Mouse (Mus musculus) 3T3-L1 (cell line): ENCODE measurements around the gene Perm1.

Source experiments
- DNase-seq: peaks from one replicate; pipeline ENCODE4 v3.0.0-alpha.2; 2015; ENCODE audit warnings: low read depth, low spot score

The Perm1 gene

GRCm38 (mm10) chr4:156200623-156201475 lies 14.8 kb upstream of the Perm1 start, which contains the start of gene Isg15:
Isg15 (minus strand) TSS chr4:156200818.
- DNase-seq: peak; percentile 63

GRCm38 (mm10) chr4:156202462-156202893 lies 13.2 kb upstream of the Perm1 start:
- DNase-seq: no peak

- DNase-seq: no peak
These were observed 12.7 kb upstream of the Perm1 start, which contains the start of gene AW011738 for GRCm38 (mm10) chr4:156203001-156203412. AW011738 (plus strand) TSS chr4:156203304.

- no peak for DNase-seq
These were observed 12.1 kb upstream of the Perm1 start for GRCm38 (mm10) chr4:156203413-156204131.

- no peak for DNase-seq
These were observed 6.8 kb upstream of the Perm1 start for GRCm38 (mm10) chr4:156208872-156209271.

- no peak for DNase-seq
These were observed 5.6 kb upstream of the Perm1 start for GRCm38 (mm10) chr4:156209963-156210635.

- no peak for DNase-seq
These were observed 2.5 kb upstream of the Perm1 start for GRCm38 (mm10) chr4:156213134-156213533.

GRCm38 (mm10) chr4:156216196-156216595 lies 528 bp downstream of the Perm1 start:
- no peak for DNase-seq

- DNase-seq: no peak
These were observed 1.5 kb downstream of the Perm1 start for GRCm38 (mm10) chr4:156217022-156217669.

GRCm38 (mm10) chr4:156217838-156218237 lies 2.2 kb downstream of the Perm1 start:
- DNase-seq: no peak

- DNase-seq: no peak
These were observed 4.3 kb downstream of the Perm1 start for GRCm38 (mm10) chr4:156219936-156220335.

GRCm38 (mm10) chr4:156224276-156224675 lies 8.6 kb downstream of the Perm1 start:
- DNase-seq: no peak

GRCm38 (mm10) chr4:156227752-156228392 lies 12.2 kb downstream of the Perm1 start:
- DNase-seq: peak; percentile 65

GRCm38 (mm10) chr4:156228393-156229024 lies 12.8 kb downstream of the Perm1 start:
- peak; percentile 88 for DNase-seq

- no peak for DNase-seq
These were observed 18.4 kb downstream of the Perm1 start for GRCm38 (mm10) chr4:156234021-156234501.

- peak; percentile 50 for DNase-seq
These were observed 19.1 kb downstream of the Perm1 start, which contains the start of gene Plekhn1 for GRCm38 (mm10) chr4:156234701-156235213. Plekhn1 (minus strand) TSS chr4:156234857.

GRCm38 (mm10) chr4:156235360-156235770 lies 19.7 kb downstream of the Perm1 start:
- DNase-seq: peak; percentile 76

- peak; percentile 85 for DNase-seq
These were observed 20.3 kb downstream of the Perm1 start, which contains the start of gene Noc2l for GRCm38 (mm10) chr4:156235808-156236533. Noc2l (plus strand) TSS chr4:156236010.
